Mouse (Mus musculus) cerebral cortex, adult 2 months (tissue): ENCODE measurements around the gene Pafah2.

ENCODE experiments used
- WGBS: fragments of 180-500 bp; shearing (Covaris S2); methylation state at CpG from one replicate; pipeline ENCODE4 v1.1.7; 2018; 5-methylcytosine and 5-hydroxymethylcytosine counted together

Gene Pafah2

DNA sequence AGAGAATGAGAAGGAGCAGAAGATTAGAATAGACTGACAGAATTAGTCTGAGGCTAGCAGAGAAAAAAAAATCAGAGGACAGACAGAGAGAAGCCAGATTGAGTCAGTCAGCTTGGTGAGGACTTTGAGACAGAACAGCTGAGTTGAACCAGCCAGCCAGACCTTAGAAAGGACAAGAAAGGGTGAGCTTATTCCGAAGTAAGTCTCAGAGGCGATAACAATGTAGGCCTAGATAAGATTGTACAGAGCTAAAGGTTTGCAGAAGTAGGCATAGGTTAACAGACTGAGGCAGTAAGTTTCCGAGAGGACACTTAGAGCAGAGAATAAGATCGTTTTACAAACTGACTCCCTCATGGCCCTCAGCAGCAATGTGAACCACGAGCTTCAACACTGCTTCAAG lies 65.1 kb downstream of the Pafah2 start:
- 87% methylated on average over 5 of the region's 5 CpGs for WGBS

DNA sequence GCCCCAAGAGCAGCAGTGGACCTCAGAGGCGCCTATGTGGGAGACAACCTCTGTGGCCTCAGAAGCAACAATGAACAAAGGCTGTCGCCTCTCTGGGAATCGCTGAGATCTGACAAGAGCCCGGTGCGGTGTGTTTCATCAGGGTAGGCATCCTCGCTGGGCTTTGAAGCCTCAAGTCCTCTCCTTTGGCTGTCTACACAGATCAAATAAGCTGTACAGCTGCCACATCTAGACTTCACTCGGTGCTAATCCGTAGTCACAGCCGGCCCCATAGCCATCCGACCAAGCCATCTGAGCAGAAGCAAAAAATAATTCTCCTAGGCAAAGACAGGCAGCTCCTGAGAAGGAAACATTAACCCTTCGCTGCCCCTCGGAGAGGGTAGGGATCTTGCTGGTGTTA lies 69.7 kb downstream of the Pafah2 start:
- WGBS: 39% methylated on average over 12 of the region's 12 CpGs

DNA sequence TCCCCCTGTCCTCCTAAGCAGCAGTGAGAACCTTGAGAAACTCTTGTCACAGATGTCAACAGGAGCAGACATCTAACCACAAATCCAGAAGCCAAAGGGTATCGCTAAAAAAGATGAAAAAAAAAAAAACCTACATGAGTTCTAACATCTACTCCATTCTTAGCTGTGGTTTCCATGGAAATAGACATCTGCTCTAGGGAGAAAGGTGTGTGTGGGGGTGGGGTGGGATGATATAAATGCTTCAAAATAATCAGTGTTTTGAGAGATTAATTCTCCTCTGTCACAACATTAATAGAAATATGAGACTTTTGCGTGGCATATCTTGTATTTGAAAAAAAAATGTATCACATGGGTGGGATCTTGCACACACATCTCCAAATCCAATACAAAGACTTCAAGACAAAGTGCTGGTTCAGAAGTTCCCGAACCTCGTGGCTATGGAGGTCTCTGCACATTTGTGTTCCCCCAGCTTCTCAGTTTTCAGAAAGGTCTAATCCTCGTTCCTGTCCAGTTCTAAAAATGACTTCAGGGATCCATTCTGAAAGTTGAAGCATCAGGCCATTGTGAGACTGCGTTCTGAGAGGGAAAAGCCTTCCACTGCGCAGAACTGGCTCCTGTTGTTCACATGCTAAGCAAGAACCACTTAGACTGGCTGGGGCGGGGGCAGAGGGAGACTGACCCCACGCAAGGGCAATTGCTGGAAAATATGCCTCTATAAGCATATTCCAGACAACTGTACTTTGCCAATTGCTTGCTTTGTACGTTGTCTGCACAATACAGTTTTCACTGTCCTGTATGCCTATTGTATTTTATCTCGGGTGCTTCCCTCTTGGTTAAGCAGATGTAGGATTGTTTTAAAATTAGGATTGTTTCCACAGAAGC lies 70.5 kb downstream of the Pafah2 start:
- WGBS: 40% methylated on average over 11 of the region's 11 CpGs

DNA sequence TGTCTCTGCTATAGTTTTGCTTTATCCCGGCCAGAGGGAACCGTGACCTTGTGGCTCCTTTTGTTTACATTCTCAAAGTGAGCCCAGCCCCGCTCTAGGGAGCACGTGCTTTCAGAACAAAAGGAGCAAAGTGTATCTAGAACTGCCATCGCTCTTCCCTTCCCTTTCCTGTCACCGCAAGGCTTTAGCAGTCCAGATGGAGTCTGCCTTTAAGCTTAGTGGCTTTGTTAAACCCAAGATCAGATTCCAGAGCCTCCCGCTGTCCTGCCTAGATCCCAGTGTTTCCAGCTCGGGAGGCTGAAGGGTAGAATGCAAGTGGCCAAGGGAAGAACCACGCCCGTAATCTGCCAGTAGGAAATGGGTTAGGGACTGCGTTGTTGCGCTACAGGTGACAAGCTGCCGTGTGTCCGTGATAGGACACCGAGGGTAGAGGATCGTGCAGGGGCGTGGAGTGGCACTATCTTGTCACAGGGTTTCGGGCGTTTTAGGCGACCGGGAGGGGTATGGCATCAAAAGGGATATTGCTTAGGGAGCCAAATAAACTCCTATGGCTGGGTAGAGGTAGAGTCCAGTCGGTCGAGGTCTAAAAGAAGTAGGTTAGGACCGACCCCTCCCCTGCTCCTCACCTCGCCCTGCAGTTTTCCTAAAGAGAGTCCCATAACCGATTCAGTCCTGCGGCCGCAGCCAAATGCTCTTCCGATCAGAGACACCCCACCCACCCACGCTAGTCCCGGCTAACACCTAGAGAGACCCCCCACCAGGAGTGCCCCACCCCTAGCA lies 71.5 kb downstream of the Pafah2 start:
- WGBS: 2% methylated on average over 31 of the region's 31 CpGs

DNA sequence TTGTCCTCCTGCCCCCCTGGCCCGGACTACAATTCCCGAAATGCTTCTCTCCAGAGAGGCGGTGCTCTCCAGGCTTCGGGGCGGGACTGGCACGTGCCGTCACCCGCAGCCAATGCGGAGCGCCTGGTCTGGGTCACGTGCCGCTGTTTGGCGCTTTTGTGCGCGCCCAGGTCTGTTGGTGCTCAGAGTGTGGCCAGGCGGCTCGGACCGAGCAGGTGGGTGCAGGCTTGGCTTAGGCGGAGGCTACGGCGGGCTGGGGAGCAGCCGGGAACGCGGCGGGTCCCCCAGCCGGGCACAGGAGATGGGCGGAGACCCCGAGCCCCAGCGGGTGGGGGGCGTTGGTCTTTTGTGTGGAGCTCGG lies 72.1 kb downstream of the Pafah2 start, which contains the start of gene Stmn1:
Gene Stmn1, plus strand, starts transcription at position 106 of the 361 bp plus-strand sequence.
- under 1% methylated on average over 30 of the region's 31 CpGs for WGBS

DNA sequence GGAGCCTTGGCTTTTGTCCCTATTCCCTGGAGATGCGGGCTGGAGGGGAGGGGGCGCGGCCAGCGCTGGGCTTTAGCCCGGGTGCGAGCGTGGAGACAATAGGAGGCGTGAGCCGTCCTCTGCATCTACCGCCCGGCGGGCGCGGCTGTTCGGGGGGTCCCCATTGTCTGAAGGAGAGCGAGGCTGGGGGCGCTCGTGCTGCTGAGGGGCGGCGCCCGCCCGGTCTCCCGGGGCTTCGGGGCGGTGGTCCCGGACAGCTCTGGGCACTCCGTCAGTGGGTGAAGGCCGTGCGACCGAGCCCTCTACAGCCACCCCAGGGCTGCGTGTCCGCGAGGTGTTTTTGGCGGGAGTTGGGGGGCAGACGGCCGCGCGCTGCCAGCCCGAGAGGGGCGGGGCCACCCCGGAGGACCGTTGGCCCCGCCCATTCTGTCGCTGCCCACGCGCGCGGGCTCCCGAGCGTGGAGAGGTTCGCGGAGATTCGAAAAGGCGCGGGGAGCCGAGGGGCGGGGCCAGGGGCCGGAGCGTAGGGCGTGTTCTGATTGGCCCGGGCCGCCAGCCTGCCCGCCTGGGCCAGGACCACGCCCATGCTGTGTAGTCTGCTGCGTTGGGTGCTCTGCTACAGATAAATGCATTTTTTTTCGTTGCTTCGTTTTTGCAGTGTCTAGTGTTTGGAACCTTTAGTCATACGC lies 72.6 kb downstream of the Pafah2 start:
- WGBS: 1% methylated on average over 68 of the region's 68 CpGs

DNA sequence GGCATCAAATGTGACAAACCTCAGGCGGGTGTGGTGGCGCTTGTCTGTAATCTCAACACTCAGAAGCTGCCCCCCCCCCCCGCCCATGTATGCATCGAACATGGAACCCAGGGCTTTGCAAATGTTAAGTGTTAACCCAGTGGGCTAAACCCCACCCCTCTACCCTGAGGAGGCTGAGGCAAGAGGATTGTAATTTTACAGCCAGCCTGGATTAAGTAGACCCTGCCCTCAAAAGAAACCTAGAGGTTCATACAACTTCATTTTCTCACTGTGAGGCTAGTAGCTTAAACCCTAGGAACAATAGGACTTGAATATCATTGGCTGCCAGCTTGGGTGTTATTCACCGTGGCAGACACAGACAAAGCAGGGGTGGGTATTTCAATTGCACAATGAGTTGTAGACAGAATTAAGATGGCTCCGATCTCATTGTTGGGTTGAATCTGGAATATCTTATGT lies 73.2 kb downstream of the Pafah2 start:
- WGBS: 5% methylated on average over 6 of the region's 6 CpGs

DNA sequence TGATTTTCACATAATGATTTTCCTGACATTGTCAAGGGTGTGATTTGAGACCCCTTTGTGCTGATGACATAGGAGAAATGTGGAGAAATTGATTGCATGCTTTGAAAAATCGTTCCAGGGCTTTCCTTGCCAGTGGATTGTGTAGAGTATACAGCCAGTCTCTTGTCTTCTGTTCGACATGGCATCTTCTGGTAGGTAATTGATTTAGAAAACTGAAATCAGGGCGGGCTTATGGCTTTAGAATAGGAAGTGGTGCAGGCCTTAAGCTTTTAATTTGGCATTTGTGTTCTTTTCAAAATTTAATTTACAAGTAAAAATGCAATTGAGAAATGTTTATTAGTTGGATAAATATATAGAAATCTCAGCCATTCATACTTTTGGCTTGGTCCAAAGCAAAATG lies 73.9 kb downstream of the Pafah2 start:
- WGBS: 30% methylated on average over 3 of the region's 3 CpGs

DNA sequence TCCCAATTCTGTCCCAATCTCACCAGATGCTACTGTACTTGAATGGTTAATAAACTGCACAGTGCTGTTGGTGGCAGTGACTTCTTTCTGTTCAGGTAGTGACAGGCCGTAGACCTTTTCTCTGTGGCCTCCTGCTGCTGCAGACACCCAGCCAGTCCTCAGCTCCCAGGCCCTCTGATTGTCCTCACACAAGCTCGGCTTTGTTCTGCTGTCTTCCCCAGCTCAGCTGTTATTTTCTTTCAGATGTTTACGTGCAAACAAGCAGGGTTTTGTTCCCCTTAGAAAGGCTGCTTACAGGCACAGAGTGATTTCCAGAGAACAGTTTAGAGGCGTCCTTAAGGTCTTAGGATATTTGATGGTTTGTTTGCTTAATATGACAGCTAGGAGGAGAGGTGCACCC lies 77.6 kb downstream of the Pafah2 start:
- 26% methylated on average over 4 of the region's 4 CpGs for WGBS

DNA sequence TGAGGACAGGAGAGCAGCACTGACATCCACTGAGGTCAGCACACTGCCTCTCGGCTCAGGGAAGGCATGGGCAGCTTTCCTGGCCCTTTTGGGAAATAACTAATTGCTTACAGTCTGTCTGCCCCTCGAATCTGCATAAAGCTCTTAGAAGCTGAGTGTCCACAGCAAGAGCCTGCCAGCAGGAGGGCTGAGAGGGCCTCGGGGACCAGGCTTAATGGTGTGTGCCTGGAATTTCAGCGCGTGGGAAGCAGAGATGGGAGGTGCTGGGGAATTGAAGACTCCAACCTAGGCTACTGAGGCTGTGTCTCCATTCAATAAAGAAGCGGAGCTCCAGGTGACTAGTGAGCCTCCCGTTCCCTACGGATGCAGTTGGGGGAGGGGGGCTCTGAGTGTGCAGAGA lies 78.1 kb downstream of the Pafah2 start:
- 18% methylated on average over 8 of the region's 8 CpGs for WGBS

DNA sequence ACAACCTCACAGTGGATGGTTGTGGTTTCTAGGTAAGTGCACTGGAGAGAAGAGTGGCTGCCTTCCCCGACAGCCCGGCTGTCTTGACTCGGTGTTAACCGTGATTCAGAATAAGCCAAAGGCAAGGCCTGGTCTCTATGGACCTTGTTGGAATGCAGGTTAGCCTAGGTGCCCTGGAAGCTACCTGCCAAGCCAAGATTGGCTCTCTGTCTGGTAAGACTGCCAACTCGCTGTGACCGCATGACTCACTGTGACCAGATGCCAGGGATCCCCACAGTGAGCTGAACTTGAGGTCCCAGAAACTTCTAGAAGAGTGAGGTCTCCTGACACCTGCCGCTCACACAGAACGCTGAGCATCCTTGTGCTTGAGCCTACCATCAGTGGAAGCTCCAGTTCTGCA lies 80.8 kb downstream of the Pafah2 start:
- 58% methylated on average over 8 of the region's 8 CpGs for WGBS
